Mouse (Mus musculus): ENCODE measurements around the gene Sh3tc1.

Gene Sh3tc1

DNA sequence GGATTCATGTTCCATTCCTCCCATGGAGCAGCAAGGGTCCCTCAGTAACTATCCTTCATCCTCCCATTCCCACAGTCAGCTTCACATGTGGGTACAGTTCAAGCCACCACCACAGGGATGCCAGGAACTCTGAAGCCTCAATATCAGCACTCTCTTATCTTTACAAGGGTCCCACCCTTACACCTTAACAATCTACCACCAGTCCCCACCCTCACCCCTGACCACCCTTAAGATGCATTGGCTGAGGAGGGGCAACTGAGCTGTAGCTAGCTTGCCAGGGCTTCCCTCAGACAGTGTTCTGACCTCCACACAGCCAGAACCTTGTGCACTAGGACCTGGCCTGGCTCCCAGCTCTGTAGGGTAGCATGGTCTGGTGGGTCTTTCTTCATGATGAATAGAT, 20.4 kb downstream of the Sh3tc1 start:
- DNase-seq: no peak

DNA sequence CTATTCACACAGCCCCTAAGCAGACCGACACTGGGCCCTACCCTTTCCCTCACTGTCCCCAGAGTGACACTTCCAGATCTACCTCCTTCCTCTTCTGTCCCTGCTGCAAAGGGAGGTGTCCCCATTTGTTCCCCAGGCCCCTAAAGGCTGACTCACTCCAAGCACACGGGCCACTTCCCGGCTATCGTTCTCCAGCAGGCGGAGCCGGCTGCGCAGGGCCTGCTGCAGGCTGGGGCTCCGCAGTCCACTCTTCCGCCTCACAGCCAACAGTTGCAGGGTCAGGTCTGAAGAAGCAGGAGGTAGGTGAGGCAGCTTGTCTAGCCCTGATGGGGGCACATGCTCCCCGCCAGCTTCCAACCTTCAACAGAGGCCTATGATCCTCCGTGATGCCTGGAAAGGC, 21.0 kb downstream of the Sh3tc1 start:
- no peak for DNase-seq

- peak in 1 of 2 experiments; percentile 40 for DNase-seq
Measured at GRCm38 (mm10) chr5:35717946-35718345, 21.8 kb downstream of the Sh3tc1 start.

DNA sequence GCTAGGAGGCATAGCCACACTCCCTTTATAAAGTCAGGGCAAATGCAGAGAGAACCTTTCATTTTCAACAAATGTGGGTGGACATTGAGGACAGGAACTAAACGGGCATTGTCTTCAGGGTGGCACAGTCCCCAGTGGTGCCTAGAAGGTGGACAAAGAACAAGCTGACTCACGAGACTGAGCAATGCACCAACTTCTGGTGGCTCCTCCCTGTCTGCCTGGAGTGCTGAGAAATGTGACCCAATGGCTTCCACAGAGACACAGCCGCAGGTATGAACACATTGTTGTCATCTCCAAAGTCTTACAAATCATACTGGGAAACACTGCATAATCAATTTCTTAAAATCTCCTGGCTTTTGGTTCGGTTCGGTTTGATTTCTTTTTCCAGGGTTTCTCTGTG, 22.3 kb downstream of the Sh3tc1 start:
- DNase-seq: no peak

DNA sequence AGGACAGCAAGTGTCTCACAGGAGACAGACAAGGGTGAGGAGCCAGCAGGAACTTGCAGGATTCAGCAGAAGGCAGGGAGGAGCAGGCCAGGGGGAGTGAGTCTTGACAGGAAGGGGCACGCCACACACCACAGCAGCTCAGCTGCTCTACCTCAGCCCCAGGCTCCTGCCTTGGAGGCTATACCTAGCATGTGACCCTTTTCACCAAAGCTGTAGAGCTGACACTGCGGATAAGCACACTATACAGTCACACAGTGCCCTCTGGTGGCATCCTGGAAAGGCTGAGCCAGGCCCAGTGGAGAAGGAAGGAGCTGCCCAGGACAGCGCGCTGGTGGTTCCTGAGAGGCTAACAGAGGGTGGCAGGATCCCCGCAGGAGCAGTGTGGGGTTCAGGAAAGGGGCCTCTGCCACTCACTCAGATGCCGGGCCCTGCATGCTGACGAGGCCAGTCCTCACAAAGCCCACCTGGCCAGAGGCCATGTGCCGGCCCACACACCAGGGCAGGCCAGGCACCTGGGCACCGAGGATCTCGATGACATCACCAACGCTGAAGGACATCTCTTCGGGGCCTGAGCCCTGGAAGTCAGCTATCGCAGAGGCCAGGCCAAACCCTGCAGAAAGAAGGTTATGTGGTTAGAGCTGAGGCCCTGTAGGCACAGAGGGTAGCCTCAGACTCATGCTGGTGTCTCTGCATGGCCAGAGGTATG, 26.0 kb downstream of the Sh3tc1 start:
- peak; percentile 51 to 59 for DNase-seq

DNA sequence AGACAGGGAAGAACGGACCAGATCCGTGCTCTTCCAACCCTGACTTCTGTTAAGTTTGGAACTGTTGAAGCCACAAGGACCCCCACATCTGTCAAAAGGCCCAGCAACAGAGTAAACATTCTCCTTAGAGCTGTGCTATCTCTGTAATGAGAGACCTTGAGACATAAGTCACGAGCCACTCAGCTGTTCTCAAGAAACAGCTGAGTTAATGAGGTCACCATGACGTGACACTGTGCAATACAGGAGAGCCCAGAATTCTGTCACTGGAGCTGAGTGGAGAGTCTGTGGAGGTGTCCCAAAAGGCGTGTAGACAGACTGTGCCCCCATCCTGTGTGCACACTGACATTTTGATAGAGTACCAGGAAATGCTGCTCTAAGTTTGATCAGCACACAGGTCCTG, 27.3 kb downstream of the Sh3tc1 start:
- DNase-seq: no peak

DNA sequence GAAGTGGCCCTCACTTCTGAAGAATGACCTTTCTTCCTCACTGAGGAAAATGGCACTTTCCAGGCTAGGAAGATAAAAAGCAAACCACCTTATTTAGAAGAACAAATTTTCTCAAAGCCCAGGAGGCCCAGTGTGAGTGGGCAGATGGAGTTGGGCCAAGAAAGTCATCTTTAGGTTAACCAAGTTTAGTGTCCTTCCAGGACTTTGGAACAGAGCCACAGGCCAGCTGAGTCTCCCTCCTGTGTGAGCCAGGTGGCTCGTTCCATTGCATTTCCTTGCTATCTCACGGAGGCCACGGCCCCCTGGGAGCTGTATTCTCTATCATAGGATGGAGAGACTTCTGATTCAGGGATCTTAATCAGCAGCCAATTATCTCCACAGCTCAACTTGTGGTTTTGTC, 28.9 kb downstream of the Sh3tc1 start:
- no peak for DNase-seq

GRCm38 (mm10) chr5:35710481-35710880, 29.3 kb downstream of the Sh3tc1 start:
- peak; percentile 33 to 34 for DNase-seq

DNA sequence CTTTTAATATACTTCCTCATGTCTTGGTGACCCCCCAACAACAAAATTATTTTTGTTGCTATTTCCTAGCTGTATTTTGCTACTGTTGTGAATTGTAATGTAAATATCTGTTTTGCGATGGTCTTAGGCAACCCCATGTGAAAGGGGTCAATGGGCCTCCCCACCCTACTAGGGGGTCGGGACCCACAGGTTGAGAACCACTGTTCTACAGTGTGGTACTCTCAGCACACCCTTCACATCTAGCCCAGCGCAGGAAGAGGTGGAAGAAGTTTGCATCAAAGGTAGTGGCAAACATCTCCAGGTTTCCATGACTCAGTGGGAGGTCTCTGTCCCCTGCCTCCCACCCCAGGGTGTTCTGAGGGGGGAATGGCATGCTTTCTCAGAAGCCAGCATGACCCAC, 34.4 kb downstream of the Sh3tc1 start:
- DNase-seq: no peak

DNA sequence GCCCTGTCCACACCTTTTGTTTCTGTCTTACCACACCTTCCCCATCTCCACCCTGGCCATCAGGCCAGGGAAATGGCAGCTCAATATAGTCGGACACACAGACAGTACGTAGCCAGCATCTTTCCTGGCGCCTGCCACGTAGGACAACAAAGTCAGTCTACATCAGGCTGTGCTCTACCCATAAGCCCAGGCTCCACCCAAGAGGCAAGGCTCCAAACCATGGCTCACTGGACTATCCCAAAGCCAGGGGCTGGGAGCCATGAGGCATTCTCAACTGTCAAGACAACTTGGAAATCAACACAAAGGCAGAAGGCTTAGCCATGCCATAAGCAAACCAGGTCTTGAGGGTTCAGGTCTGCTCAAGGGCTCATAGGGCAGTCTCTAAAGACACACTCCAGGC, 36.0 kb downstream of the Sh3tc1 start:
- no peak for DNase-seq

GRCm38 (mm10) chr5:35703183-35703582, 36.6 kb downstream of the Sh3tc1 start:
- DNase-seq: no peak

GRCm38 (mm10) chr5:35702582-35703140, 37.1 kb downstream of the Sh3tc1 start:
- no peak for DNase-seq

DNA sequence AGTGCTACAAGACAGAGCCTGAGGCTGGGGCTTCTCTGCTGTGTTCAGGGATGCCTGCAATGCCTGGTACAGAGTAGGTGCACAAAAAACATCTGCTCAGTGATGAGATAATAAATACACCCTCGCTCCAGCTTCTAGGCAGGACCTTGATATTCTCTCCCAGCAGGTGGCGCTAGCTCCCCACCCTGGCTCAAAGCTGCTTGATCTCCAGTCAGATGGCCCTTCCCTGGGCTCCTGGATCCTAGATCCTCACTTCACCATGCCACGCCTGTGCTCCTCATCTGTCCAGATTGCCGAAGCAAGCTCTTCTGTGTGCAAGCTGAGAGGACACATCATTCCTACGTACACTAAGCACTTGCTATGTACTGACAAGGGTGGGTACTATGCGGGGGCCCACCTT, 38.7 kb downstream of the Sh3tc1 start:
- peak; percentile 58 to 69 for DNase-seq

DNA sequence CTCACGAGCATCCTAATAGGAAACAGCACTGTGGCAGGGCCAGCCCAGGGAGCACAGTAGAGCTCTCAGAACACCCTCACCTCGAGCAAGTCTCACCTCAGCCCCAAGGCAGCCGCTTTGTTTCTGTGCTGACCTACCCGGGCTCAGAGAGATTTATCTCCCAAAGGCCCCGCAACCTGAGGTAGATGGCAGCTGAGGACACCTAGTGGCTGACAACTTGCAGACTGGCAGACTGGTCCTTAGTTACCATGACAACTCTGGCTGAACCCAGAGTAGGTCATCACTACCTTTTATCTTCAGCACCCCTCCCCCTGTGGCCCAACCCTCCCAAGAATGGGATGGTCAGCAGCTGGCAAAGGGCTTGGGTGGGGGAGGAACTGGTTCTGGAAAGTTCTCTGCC, 44.0 kb downstream of the Sh3tc1 start:
- DNase-seq: no peak

DNA sequence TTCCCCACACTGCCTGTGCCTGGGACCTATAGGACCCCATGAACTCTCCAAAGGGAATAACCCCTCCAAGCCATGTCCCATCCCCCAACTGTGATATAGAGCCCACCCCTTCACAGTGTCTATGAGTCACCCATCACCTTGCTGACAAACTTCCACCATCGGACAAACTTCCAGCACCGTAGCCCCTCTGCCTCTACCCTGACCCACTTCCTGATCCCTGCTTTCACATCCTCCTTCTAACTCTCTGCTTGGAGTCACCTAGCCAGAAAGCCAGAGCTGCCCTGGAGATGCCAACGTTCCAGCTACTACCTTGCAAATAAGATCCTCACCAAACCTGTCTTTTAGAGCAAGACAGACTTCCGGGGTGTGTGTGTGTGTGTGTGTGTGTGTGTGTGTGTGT, 46.1 kb downstream of the Sh3tc1 start:
- no peak for DNase-seq

GRCm38 (mm10) chr5:35691246-35691645, 48.5 kb downstream of the Sh3tc1 start:
- no peak for DNase-seq

DNA sequence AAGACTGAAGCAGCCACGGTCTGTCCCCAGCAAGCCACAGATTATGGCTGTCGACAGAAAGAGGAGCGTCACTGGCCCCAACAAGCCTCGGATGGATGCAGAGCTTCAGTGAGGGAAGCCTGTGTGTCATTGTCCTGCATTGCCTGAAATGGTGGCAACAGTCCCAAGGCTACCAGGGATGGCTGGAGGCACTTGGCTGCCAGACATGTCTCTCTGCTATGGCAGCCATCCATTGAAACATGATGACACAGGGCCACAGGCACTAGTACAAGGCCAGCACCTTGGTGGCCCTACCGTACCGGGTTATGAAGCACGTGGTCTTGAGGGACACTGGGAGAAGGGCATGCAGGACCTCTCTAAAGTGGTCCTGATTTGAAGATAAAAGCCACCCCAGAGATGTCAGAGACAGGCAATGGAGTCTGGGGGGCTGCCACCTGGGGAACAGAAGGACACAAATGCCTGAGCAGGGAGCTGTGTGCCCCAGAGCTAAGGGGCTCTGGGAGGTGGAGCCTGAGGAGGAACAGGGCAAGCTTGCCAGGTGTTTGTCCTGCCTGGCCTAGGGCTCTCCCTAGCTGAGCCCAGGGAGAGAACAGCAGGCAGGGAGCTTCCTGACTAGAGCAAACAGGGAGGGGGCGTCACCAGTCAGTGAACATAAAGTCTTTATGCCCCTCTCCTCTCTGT, 49.2 kb downstream of the Sh3tc1 start:
- no peak for DNase-seq

DNA sequence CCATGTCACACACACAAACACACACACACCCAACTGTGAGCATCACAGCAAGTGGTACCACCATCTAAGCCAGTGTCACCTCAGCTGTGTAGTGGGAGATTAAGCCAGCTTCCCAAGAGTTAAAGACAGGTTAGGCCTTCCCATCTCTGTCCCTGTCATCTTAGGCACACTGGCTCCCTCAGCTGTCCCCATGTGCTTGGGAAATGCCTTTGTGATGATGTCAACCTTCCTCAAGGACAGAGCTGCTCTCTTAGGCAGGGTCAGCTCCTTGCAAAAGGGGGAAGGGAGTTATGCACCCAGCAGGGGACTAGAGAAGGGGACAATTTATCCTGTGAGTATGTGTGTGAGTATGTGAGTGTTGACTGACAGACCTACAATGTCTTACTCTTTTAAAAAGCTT, 50.4 kb downstream of the Sh3tc1 start:
- DNase-seq: no peak

GRCm38 (mm10) chr5:35688851-35689250, 50.9 kb downstream of the Sh3tc1 start:
- DNase-seq: no peak

GRCm38 (mm10) chr5:35687098-35687497, 52.7 kb downstream of the Sh3tc1 start:
- no peak for DNase-seq

GRCm38 (mm10) chr5:35686336-35686735, 53.5 kb downstream of the Sh3tc1 start:
- DNase-seq: no peak

DNA sequence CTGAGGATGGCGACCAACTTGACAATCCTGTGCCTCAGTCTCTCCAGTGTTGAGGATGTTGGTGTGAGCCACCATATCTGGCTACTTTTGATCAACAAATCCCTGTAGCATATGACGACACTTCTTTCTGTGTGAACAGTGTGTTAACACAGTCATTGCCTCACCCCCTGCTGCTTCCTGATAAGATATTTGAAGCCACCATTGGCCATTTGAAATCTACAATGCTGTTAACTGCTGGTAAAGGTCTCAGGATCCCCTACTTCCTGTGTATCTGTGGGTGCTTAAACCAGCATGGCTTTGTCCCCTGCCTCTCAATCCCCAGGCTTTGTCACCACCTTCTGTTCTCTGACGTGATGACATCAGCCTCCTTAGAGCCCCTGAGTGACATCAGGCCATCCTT, 54.7 kb downstream of the Sh3tc1 start:
- no peak for DNase-seq

DNA sequence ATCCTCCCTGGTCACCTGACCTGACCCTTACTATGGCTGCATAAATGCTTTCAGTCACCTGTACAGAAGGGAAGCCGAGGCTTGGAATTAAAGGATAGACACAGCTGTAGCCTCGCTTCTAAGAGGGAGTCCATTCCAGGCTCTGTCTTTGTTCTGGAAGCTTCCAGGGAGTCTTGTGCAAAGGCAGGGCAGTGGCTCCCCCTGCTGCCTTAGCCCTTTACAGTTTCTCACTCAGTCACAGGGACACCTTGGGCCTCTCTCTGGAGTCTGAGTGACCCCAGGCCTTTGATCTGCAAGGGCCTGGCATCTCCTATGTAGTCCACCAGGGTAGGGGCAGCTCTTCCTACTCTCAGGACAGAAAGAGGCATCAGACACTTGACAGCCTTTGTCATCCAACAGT, 58.8 kb downstream of the Sh3tc1 start:
- peak; percentile 33 to 53 for DNase-seq
